Mouse (Mus musculus) layer of hippocampus, adult 2 months (tissue): ENCODE results near the gene Myh15. TPM values are rescaled to one million over a fixed set of nuclear protein-coding genes. Genes with fewer than 3 reads are reported as not detected.
A peak's percentile ranks its signal among the peaks of the same experiment; 100 is the strongest.

Experiments
- DNase-seq, 2 experiments: peaks; one replicate each; pipeline ENCODE4 v3.0.0; 2022; ENCODE audit warnings: low spot score in 2 of 2
- H3K27ac ChIP-seq: fragments of 200-600 bp; 2 replicates; pipeline ENCODE4 v1.8.1; 2022
- H3K4me3 ChIP-seq: fragments of 200-600 bp; 2 replicates; pipeline ENCODE4 v1.8.1; 2022; ENCODE audit warnings: mild to moderate bottlenecking
- CTCF ChIP-seq: fragments of 200-600 bp; conservative IDR thresholded peaks from 2 replicates; pipeline ENCODE4 v1.8.1; 2022; ENCODE audit warnings: antibody characterized with exemption, mild to moderate bottlenecking, moderate library complexity
- long read RNA-seq, 2 experiments: library from polyadenylated mRNA; stranded (forward); transcript quantifications; one replicate each; pipeline ENCODE4 v2.0.0; 2021; ENCODE audit warnings: borderline mapping rate in 2 of 2
- total RNA-seq, 2 experiments: library from RNA; stranded (reverse); gene quantifications; 2 replicates each; pipeline ENCODE4 v1.2.3; 2021

The Myh15 gene
- total RNA-seq: under 1 TPM; 0.47 to 0.77 TPM
- long read RNA-seq, experiment 1, partial matches to known transcripts: 2 of 6 reads
- long read RNA-seq, experiment 1, other reads (novel, unspliced or antisense): 4 of 6 reads
- long read RNA-seq, experiment 2, partial matches to known transcripts: 0 of 5 reads
- long read RNA-seq, experiment 2, other reads (novel, unspliced or antisense): 5 of 5 reads

DNA sequence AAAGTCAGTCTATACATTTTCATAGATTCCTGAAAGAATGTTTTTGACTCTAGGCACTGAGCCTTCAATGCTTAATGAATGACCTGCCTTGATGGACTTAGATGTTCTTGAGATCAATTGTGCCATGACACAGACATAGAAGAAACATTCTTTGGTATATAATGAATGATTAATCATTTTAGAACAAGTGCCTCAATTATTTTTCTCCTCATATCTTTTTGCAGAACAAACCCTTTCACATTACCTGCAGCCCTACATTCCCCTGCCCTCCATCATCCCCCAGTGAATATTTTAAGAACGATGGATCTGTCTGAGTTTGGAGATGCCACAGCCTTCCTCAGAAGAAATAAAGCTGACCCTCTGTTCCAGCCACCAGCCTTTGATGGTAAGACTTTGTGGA lies at the start of gene Myh15:
TSS of gene Myh15 (plus strand) at position 301 of the 400 bp plus-strand sequence.
- H3K4me3 ChIP-seq: no peak within 1 kb of the TSS
- H3K27ac ChIP-seq: no peak within 1 kb of the TSS
- no peak for DNase-seq
- no peak for TF ChIP-seq CTCF

DNA sequence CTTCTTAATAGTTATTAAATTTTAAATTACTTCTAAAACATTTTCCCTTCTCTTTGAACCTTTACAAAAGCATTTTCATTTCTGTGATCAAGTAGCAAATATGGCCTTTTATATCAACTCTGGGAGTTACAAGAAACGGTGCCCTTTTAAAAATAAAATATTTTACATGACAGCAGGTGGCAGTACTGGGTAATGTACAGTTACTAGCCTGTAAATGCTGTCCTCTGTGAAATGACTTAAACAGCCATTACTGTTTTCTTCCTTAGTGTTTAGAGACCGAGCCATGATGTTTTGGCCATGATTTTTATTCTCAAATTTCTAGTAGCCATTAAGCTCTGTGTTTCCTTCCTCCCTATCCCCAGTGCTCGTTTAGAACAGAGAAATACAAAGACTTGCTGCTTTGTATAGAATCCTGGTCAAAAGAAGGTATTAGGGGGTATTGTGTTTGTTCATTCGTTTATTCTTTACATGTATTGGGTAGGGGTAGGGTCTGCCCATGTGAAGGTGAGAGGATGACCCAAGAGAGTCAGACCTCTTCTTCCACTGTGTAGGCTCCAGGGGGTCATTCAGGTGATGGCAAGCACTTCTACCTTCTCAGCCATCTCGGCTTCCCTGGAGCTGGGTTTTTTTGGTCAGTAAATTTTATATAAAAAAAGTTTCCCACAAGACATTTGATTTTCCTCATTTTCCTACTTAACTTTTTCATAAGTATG lies 40.5 kb upstream of the Myh15 start:
- TF ChIP-seq CTCF: peak; percentile 78
- H3K27ac ChIP-seq: no peak overlapping the region
- peak in 1 of 2 experiments; percentile 31 for DNase-seq

DNA sequence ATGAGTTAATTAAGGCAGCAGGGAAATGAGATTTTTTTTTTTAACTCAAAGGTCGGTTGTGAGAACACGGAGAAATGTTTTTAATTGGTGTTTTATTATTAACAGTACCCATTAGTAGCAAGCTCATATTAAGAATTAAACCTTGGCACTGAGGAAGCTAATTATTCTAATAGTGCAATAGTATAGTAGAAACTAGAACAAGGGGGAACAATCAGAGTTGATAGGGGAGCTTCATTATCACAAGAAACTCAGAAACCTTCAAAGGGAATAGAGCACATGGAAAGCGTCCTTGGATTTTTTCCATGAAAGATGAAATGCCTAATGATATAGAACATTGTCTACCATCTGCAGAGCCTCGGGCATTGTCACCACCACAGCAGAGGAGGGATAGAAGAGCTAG lies 21.4 kb upstream of the Myh15 start:
- Histone ChIP-seq H3K27ac (no peak overlapping the region), H3K4me3 (no peak overlapping the region)
- TF ChIP-seq CTCF: no peak
- DNase-seq: no peak

More for the DNA sequence above, 40.5 kb upstream of the Myh15 start:
- no peak overlapping the region for H3K4me3 ChIP-seq

DNA sequence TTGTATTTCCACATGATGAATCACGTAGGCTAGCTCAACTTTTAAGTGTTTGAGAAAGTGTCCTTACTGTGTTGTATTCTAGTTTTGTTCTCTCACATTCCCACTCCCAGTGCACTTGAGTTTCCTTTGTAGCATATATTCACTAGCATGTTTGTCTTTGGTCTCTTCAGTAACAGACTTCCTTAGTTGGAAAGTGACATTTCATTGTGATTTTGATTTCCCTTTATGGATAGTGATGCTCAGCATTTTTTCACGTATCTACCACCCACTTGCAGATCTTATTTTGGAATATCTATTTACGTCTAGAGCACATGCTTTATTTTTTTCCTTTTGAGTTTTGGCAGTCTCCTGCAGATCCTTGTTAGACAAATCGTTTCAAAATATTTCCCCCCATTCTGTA lies 19.5 kb upstream of the Myh15 start:
- DNase-seq: no peak
- no peak for TF ChIP-seq CTCF
- Histone ChIP-seq H3K27ac (no peak overlapping the region), H3K4me3 (no peak overlapping the region)

DNA sequence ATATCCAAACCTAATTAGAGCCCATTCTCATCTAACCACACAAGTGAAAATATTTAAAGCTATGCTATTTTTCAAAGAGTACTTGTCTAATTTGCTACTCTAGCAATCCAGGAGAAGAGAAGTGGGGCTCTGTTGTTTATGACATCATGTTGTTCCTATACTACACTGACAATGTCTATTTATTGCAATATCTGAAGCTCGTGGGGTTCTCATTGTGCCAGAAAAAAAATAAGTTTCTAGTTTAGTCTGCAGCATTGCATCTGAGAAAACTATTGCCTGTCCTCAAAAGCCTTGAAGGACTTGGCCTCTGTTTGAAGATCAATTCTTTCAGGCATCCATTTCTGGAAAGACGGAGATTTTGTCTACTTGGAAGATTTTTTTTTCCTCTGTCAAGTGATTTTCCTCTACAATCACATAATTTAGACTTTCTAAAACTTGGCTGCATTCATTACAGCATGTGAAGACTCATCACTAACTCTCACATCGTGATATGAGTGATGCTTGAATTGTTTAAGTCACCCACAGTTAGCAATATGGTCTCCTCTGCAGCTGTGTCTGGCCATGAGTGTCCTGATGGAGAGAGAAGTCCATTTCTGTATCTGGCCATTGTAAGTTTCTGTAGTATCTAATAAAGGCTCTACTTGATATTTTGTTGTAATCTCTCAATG lies 16.6 kb upstream of the Myh15 start:
- Histone ChIP-seq H3K27ac (no peak overlapping the region), H3K4me3 (no peak overlapping the region)
- no peak for TF ChIP-seq CTCF
- DNase-seq: no peak

DNA sequence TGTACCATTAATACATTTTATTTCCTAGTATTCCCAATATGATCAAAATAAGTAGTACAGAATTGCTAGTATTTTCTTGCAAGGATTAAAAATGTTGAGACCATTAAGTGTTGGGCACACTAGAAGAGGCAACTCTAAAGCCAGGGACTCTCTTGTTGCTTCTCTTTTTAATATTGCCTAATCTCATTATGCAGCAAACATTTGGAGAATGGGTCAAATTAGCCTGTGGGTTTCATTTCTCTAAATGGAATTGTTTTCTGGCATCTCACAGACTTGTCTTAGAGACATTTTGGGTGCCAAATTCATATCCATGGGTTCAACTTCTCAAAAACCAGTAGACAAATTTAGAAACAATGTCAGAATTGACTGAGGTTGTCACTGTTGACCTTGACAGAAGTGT lies 8.1 kb upstream of the Myh15 start:
- Histone ChIP-seq H3K4me3 (no peak overlapping the region), H3K27ac (no peak overlapping the region)
- no peak for DNase-seq
- no peak for TF ChIP-seq CTCF

DNA sequence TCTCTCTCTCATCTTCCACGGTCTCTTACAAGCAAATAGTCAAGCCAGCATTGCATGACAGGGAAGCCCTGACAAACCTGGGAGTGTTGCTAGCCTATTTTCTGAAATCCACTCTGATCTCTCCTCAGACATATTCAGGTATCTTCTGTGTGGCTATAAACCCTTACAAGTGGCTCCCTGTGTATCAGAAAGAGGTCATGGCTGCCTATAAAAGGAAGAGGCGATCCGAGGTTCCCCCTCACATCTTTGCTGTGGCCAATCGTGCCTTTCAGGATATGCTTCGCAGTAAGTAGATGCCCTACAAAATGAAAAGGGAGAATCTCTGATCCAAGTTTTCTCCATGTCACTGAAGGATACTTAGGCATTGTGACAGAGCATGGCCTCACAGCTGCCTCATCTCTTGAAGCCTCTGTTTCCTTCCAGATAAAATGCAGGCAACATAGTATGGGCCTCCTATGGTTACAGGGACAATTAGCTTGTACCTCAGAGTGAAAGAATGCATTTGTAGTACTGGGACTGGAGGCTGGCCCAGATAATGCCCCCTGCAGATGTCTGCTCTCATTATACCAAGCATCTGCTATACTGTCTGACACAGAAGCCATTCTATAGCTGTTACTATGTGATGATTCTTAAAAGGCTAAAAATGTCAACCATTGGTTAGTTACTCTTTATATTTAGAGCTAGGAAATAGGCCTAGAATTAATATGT lies 12.1 kb downstream of the Myh15 start:
- no peak for DNase-seq
- TF ChIP-seq CTCF: no peak
- Histone ChIP-seq H3K4me3 (no peak overlapping the region), H3K27ac (no peak overlapping the region)

DNA sequence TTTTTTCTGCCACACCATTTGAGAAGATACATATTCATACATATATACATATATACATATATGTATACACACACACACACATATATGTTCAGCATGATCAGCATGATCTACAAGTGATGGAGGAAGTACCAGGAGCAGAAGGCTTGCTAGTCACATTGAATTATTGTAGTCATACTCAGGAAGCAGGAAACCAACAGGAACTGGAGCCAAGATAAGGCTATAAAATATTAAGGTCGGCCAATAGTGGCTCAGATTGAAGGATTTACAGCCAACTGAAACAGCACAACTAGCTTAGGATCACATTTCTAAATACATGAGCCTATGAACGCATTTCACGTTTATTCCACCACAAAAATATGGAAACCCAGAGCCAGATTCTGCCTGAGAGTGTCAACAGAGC lies 14.0 kb downstream of the Myh15 start:
- no peak for TF ChIP-seq CTCF
- no peak for DNase-seq
- Histone ChIP-seq H3K4me3 (no peak overlapping the region), H3K27ac (no peak overlapping the region)

DNA sequence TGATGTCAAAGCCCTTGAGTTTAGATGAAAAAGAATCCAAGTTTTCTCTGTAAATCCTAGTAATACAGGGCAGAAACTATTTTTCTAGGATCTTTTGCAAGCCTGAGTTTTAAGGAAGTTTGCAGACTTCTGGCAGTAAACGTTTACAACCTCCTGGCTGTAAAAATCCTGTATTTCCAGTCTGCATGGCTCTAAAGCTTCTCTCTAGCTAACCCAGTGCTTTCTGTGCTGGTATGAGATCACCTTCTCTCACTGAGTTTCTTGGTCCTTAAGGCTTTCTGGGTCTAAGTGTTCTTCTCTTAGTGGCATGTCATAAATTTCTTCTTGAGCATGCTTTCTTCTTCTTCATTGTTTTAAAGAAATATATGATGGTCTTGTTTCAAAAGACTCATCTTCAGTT lies 70.7 kb downstream of the Myh15 start:
- DNase-seq: no peak
- no peak for TF ChIP-seq CTCF
- H3K4me3 ChIP-seq: no peak overlapping the region
- no peak overlapping the region for H3K27ac ChIP-seq

DNA sequence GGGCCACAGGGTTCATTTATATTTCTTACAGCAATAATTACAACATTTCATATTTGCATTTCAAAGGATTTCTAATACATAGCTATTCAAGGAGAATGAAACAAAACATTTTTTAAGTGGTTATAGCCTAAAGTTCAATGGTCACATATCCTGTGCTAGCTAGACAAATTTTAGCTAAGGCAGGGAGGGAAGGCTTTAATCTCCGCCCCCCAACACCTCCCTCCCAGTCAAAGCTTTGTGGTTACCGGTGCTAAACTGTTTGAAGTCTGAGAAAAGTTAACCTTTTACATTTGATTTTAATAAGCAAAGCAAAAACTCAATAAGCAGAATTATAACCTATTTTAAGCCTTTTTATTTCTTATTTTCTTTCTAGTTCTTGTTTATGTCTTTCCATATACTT lies 98.9 kb downstream of the Myh15 start:
- Histone ChIP-seq H3K4me3 (no peak overlapping the region), H3K27ac (no peak overlapping the region)
- no peak for DNase-seq
- no peak for TF ChIP-seq CTCF

DNA sequence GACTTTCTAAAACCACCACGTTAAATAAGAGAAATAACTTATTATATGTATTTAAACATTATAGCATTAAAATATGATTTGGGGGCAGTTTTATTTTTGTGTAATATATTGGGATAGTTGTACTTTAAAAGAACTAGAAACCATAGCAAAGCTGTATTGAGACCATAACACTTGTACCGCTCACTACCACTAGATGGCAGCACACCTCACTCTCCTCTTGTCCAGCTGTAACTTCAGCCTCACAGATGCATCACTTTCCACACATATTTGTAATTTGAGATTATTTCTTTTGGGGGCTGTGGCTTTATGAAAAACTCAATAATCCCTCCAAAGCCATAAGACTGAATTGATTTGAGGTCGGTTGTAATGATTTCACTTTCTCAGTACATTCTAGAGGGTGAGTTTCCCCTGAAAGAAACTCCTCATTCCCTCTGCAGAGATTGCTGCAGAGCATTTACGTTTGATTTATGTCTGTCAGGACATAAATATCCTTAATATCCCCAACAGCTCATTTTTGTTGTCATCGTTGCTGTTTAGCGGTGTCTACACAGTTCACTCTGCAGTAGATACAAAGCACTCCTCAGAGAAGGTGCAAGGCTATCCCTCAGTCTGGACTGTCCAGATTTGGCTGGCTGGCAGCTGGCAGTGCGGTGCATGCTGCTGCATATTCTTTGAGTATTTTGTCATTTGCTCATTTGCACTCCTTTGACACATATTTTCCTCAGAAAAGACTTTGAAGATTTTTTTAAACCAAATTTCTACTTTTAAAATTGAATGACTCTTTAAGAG lies 107.3 kb downstream of the Myh15 start:
- Histone ChIP-seq H3K4me3 (no peak overlapping the region), H3K27ac (no peak overlapping the region)
- peak; percentile 97 for TF ChIP-seq CTCF
- DNase-seq: peak; percentile 39 to 75

DNA sequence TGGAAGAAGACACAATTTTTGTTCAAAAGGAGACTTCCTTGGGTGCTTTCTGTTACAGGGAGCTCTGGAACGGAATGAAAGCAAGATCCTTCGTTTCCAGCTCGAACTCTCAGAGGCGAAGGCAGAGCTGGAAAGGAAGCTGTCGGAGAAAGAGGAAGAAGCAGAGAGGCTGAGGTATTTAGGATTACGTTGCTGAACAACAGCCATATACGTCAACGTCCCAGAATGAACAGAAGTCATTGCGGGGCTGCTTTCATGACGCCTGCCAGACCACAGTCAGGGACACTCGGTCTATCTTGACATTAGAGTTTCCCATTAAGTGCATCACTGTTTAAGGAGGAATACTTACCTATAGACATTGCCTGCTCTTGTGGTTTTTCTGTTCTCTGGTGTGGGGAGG lies 108.4 kb downstream of the Myh15 start:
- H3K27ac ChIP-seq: no peak overlapping the region
- no peak overlapping the region for H3K4me3 ChIP-seq
- DNase-seq: no peak
- no peak for TF ChIP-seq CTCF

DNA sequence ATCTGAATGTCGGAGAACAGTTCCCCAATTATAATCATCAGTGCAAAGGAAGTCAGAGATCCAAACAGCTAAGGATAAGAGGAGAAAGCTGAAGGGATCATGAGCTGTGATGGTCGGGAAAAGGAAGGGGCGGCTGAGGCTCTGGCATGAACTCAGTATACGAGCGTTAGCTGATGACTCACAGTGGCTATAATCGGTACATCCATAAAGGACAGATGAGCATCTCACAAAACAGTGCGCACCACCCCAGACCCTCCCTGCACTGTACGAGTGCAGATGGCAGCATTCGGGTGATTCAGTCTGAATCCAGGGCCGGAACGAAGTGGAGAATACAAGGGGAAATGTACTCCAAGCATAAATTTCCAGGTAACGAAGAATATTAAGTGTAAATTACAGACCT lies 110.0 kb downstream of the Myh15 start:
- no peak for TF ChIP-seq CTCF
- Histone ChIP-seq H3K27ac (no peak overlapping the region), H3K4me3 (no peak overlapping the region)
- peak in 1 of 2 experiments; percentile 16 for DNase-seq
